Mouse (Mus musculus): Measurements from ENCODE around the gene Rrp1b. TPM values are rescaled to one million over a fixed set of nuclear protein-coding genes. Genes with fewer than 3 reads are reported as not detected.

Rrp1b gene
- total and polyA plus RNA-seq, 3 experiments, result 78.6 to 84.1 TPM; not detected in 1

DNA sequence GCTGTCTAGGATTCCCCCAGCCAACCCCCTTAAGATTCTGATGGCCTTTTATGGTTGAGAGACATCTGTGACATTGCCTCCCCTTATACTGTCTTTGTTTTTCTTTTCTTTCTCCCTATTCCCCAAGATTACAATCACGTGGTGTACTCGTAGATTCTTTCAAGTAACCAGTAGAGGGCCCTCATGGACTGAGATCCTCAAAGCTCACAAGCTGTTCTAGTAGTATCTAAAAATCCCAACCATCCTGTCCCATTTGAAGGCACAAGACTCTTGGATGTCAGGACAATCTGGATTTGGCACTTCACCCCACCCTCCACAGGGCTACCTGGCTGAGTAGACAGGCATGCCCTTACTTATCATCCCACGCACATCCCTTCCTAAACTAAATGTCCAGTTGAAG lies 8.2 kb upstream of the Rrp1b start:
- peak; percentile 74 for DNase-seq (ENCODE audit: low read depth, low spot score)
- Histone ChIP-seq H3K27me3 (ENCODE audit: control insufficient read depth in 1 of 2, insufficient read depth in 2 of 2, low read length in 2 of 2) (peaks cover 2 to 18% of the 10 kb centered on the region in 2 experiments; a peak in 3 of 4 replicates), H3K9me3 (replicated peaks; ENCODE audit: insufficient read depth, low read length) (no peaks in the 10 kb centered on the region), H3K4me1 (ENCODE audit: control insufficient read depth in 1 of 2, insufficient read depth in 2 of 2, low read length in 2 of 2) (no peaks in the 10 kb centered on the region), H3K4me3 (ENCODE audit: control insufficient read depth in 1 of 2, insufficient read depth in 1 of 2, low read depth in 2 of 2, low read length in 2 of 2) (no peak overlapping the region), H3K79me2 (ENCODE audit: control insufficient read depth, insufficient read depth, low read length, poor library complexity) (no peaks in the 10 kb centered on the region), H3K9ac (ENCODE audit: control insufficient read depth, low read depth, low read length, poor library complexity, severe bottlenecking) (no peak overlapping the region), H3K36me3 (ENCODE audit: control insufficient read depth in 1 of 2, insufficient read depth in 2 of 2, low read length in 2 of 2) (no peaks in the 10 kb centered on the region), H3K27ac (ENCODE audit: control insufficient read depth, low read depth, low read length) (no peak overlapping the region)
- TF ChIP-seq USF1 (IDR thresholded peaks at IDR 0.05; ENCODE audit: low read depth, low read length) (peak; percentile 93), MAX (IDR thresholded peaks at IDR 0.05; ENCODE audit: low read length) (peak; percentile 86), CHD2 (IDR thresholded peaks at IDR 0.05; ENCODE audit: low read length) (no peak), MXI1 (IDR thresholded peaks at IDR 0.05; ENCODE audit: low read depth, low read length) (peak; percentile 28; the same call in 1 of the 2 replicates), MYB (IDR thresholded peaks at IDR 0.05; ENCODE audit: low read depth, low read length) (no peak), GATA1 (IDR thresholded peaks at IDR 0.05; ENCODE audit: low read depth, low read length) (no peak), USF2 (IDR thresholded peaks at IDR 0.05; ENCODE audit: borderline replicate concordance in 1 of 2, insufficient read depth in 1 of 2, low read depth in 1 of 2, low read length in 2 of 2) (peak in 1 of 2 experiments; percentile 70; a peak in 2 of 4 replicates), MAFK (IDR thresholded peaks at IDR 0.05; ENCODE audit: borderline replicate concordance, low read depth, low read length) (no peak), SIN3A (IDR thresholded peaks at IDR 0.05; ENCODE audit: low read length) (0 out of 2 replicates have a peak, but pooled peaks have one; percentile 44), ZC3H11A (IDR thresholded peaks at IDR 0.05; ENCODE audit: low read depth, low read length) (peak; percentile 70), SMC3 (IDR thresholded peaks at IDR 0.05; ENCODE audit: low read depth, low read length) (peak; percentile 65), ZKSCAN1 (IDR thresholded peaks at IDR 0.05; ENCODE audit: low read depth, low read length) (no peak), POLR2AphosphoS2 (IDR thresholded peaks at IDR 0.05; ENCODE audit: low read length) (no peak), NELFE (IDR thresholded peaks at IDR 0.05; ENCODE audit: low read depth, low read length) (no peak), ZNF384 (IDR thresholded peaks at IDR 0.05; ENCODE audit: low read depth, low read length) (no peak), RAD21 (IDR thresholded peaks at IDR 0.05; ENCODE audit: low read depth, low read length) (peak; percentile 82), POLR2AphosphoS5 (IDR thresholded peaks at IDR 0.05; ENCODE audit: borderline replicate concordance, low read depth, low read length) (no peak), UBTF (IDR thresholded peaks at IDR 0.05; ENCODE audit: borderline replicate concordance, insufficient read depth, low read depth, low read length) (no peak), MYC (IDR thresholded peaks at IDR 0.05; ENCODE audit: low read depth, low read length) (peak; percentile 69; the same call in 1 of the 2 replicates), BHLHE40 (IDR thresholded peaks at IDR 0.05; ENCODE audit: borderline replicate concordance, low read depth, low read length) (no peak), CTCF (IDR thresholded peaks at IDR 0.05 in 2 of 3, conservative IDR thresholded peaks at IDR 0.05 in 1 of 3; ENCODE audit: control insufficient read depth in 1 of 3, insufficient read depth in 1 of 3, low read depth in 2 of 3, low read length in 3 of 3, poor library complexity in 1 of 3, severe bottlenecking in 1 of 3) (peak; percentile 12 to 84 (median 47); a peak in 5 of 6 replicates)

DNA sequence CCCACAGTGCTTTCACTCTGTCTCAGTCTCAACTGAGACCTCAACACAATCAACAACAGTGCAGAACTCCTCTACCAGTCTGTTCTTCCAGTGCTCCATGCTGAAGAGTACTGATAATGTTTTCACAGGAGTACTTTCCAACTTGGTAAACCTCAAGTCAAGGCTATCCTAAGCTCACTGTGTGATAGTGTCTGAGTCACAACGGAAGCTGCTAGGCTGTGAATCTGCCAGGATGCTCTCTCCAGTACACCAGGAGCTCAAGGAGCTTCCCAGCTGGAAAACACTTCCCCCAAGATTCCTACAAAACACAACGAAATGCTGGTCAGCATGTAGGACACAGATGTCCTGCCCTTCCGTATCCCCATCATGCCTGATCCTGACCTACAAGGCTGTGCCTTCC lies 7.6 kb upstream of the Rrp1b start:
- Histone ChIP-seq H3K27me3 (ENCODE audit: control insufficient read depth in 1 of 2, insufficient read depth in 2 of 2, low read length in 2 of 2) (peaks cover 0 to 14% of the 10 kb centered on the region in 2 experiments; a peak in 2 of 4 replicates), H3K79me2 (ENCODE audit: control insufficient read depth, insufficient read depth, low read length, poor library complexity) (no peaks in the 10 kb centered on the region), H3K27ac (ENCODE audit: control insufficient read depth, low read depth, low read length) (no peak overlapping the region), H3K36me3 (ENCODE audit: control insufficient read depth in 1 of 2, insufficient read depth in 2 of 2, low read length in 2 of 2) (no peaks in the 10 kb centered on the region), H3K9me3 (replicated peaks; ENCODE audit: insufficient read depth, low read length) (no peaks in the 10 kb centered on the region), H3K9ac (ENCODE audit: control insufficient read depth, low read depth, low read length, poor library complexity, severe bottlenecking) (no peak overlapping the region), H3K4me1 (ENCODE audit: control insufficient read depth in 1 of 2, insufficient read depth in 2 of 2, low read length in 2 of 2) (no peaks in the 10 kb centered on the region), H3K4me3 (ENCODE audit: control insufficient read depth in 1 of 2, insufficient read depth in 1 of 2, low read depth in 2 of 2, low read length in 2 of 2) (no peak overlapping the region)
- TF ChIP-seq MAZ (IDR thresholded peaks at IDR 0.05; ENCODE audit: low read depth, low read length) (no peak), MAFK (IDR thresholded peaks at IDR 0.05; ENCODE audit: borderline replicate concordance, low read depth, low read length) (no peak), UBTF (IDR thresholded peaks at IDR 0.05; ENCODE audit: borderline replicate concordance, insufficient read depth, low read depth, low read length) (no peak), NRF1 (IDR thresholded peaks at IDR 0.05; ENCODE audit: insufficient read depth, low read depth, low read length, poor library complexity, severe bottlenecking) (no peak), ETS1 (IDR thresholded peaks at IDR 0.05; ENCODE audit: low read depth, low read length) (no peak), ELF1 (IDR thresholded peaks at IDR 0.05; ENCODE audit: low read depth, low read length) (no peak), RAD21 (IDR thresholded peaks at IDR 0.05; ENCODE audit: low read depth, low read length) (no peak), POLR2A (IDR thresholded peaks at IDR 0.05; ENCODE audit: control insufficient read depth in 1 of 2, insufficient read depth in 1 of 2, low read depth in 1 of 2, low read length in 2 of 2, poor library complexity in 1 of 2) (no peak)
- no peak for DNase-seq (ENCODE audit: low read depth, low spot score)
